Mouse (Mus musculus) left cerebral cortex, adult 8-10 months (tissue): ENCODE measurements around the gene Prss42. TPM values are rescaled to one million over a fixed set of nuclear protein-coding genes. Genes with fewer than 3 reads are reported as not detected.

Experiments
- total RNA-seq, 4 experiments: library from RNA; stranded (reverse); gene quantifications; 2 replicates each; pipeline ENCODE4 v1.2.4; 2022

Prss42 gene
- total RNA-seq, 4 experiments from 2014 or later, result not detected

Other genes starting within 250 kb of the Prss42 start
- 1 to 10 TPM; 1.4 to 2.9 (median 2.6) TPM for gene Nradd, start 173.7 kb upstream of the Prss42 start, total RNA-seq
- 10 to 100 TPM; 11.9 to 14.6 (median 12.6) TPM for gene Nbeal2, start 144.0 kb upstream of the Prss42 start, total RNA-seq
- 10 to 100 TPM; 69.7 to 73.5 (median 72.6) TPM for gene Ccdc12, start 141.7 kb upstream of the Prss42 start, total RNA-seq
- 1 to 10 TPM in 3 of 4 experiments, not detected in 1; 2.4 to 3.2 (median 2.6) TPM for gene Myl3, start 56.3 kb upstream of the Prss42 start, total RNA-seq
- gene Pth1r, start 51.0 kb upstream of the Prss42 start, total RNA-seq, result 1 to 10 TPM; 8.4 to 8.7 (median 8.6) TPM
- not detected for gene Prss44, start 15.8 kb downstream of the Prss42 start, total RNA-seq
- under 1 TPM; 0.14 to 0.35 (median 0.25) TPM for gene Prss43, start 28.5 kb downstream of the Prss42 start, total RNA-seq
- gene Prss45, start 36.4 kb downstream of the Prss42 start, total RNA-seq, result under 1 TPM in 3 of 4 experiments, not detected in 1; 0.30 to 0.91 (median 0.91) TPM
- gene Prss46, start 46.3 kb downstream of the Prss42 start, total RNA-seq, result not detected
- gene Prss50, start 59.8 kb downstream of the Prss42 start, total RNA-seq, result 1 to 10 TPM in 3 of 4 experiments, under 1 TPM in 1; 0.95 to 2.3 (median 1.9) TPM
- 10 to 100 TPM in 2 of 4 experiments, 1 to 10 TPM in 2; 8.4 to 13.0 (median 10.4) TPM for gene Als2cl, start 81.7 kb downstream of the Prss42 start, total RNA-seq
- gene Tmie, start 81.9 kb downstream of the Prss42 start, total RNA-seq, result 1 to 10 TPM; 3.1 to 6.1 (median 4.1) TPM
- not detected for gene Fam240a, start 118.7 kb downstream of the Prss42 start, total RNA-seq
- under 1 TPM in 2 of 4 experiments, not detected in 2; 0.77 to 0.84 TPM for gene Tdgf1, start 148.0 kb downstream of the Prss42 start, total RNA-seq
- 1 to 10 TPM in 3 of 4 experiments, under 1 TPM in 1; 0.70 to 2.1 (median 1.5) TPM for gene Lrrc2, start 153.4 kb downstream of the Prss42 start, total RNA-seq
- gene Rtp3, start 192.4 kb downstream of the Prss42 start, total RNA-seq, result under 1 TPM in 3 of 4 experiments, not detected in 1; 0.26 to 0.48 (median 0.39) TPM
- gene Ltf, start 221.1 kb downstream of the Prss42 start, total RNA-seq, result not detected